Mouse (Mus musculus): ENCODE data around the gene Gm4498.
"Not testable (repeated sequence)": the region's sequence is repeated elsewhere in the genome, so short reads cannot be mapped to it uniquely, and the experiment has no call there.

- not testable (repeated sequence) for TF ChIP-seq CTCF, EP300 (IDR thresholded peaks at IDR 0.05; ENCODE audit: low read depth)
These were observed 29.1 kb upstream of the Gm4498 start, which contains the start of gene Gm5890 for GRCm38 (mm10) chr7:20262734-20263133.
